Mouse (Mus musculus) hindbrain, postnatal 0 days (tissue): ENCODE measurements at regions not wholly inside any gene's neighbourhood (a gene's known extent, or its start where the extent isn't known, plus 50 kb on each side); places are given as distances from the start of the nearest gene placed in this dataset.

Experiments used
- ATAC-seq: fragments of 200-750 bp; cut with Nextera tagmentation; 2 replicates; pipeline ENCODE4 v1.8.0; 2017; ENCODE audit warnings: mild to moderate bottlenecking, moderate TSS enrichment, moderate library complexity
- DNase-seq: peaks from one replicate; pipeline ENCODE4 v3.0.0-alpha.2; 2015; ENCODE audit warnings: low spot score
- H3K27ac ChIP-seq: fragments of 300-500 bp; sonication (generic); 2 replicates; pipeline ENCODE4 v1.5.1; 2014; ENCODE audit warnings: mild to moderate bottlenecking
- H3K27me3 ChIP-seq: fragments of 300-500 bp; sonication (generic); 2 replicates; pipeline ENCODE4 v1.6.1; 2014; ENCODE audit warnings: low read length, mixed read lengths; ENCODE audit not compliant: insufficient read depth
- H3K36me3 ChIP-seq: fragments of 300-500 bp; sonication (generic); 2 replicates; pipeline ENCODE4 v1.6.1; 2014; ENCODE audit warnings: low read length, mixed read lengths; ENCODE audit not compliant: insufficient read depth
- H3K4me1 ChIP-seq: fragments of 300-500 bp; sonication (generic); 2 replicates; pipeline ENCODE4 v1.6.1; 2014; ENCODE audit warnings: antibody characterized with exemption, low read length, mixed read lengths; ENCODE audit not compliant: insufficient read depth
- H3K4me2 ChIP-seq: fragments of 300-500 bp; sonication (generic); 2 replicates; pipeline ENCODE4 v1.6.1; 2014; ENCODE audit warnings: low read depth, mild to moderate bottlenecking, low read length, moderate library complexity, mixed read lengths
- H3K4me3 ChIP-seq: fragments of 300-500 bp; sonication (generic); 2 replicates; pipeline ENCODE4 v1.5.1; 2014; ENCODE audit warnings: low read length
- H3K9ac ChIP-seq: fragments of 300-500 bp; sonication (generic); replicated peaks from 2 replicates; pipeline ENCODE4 v1.6.1; 2014; ENCODE audit warnings: mild to moderate bottlenecking, low read length, moderate library complexity, mixed read lengths
- H3K9me3 ChIP-seq: fragments of 300-500 bp; sonication (generic); 2 replicates; pipeline ENCODE4 v1.6.1; 2016; ENCODE audit warnings: low read length, mixed read lengths
- CTCF ChIP-seq: IDR thresholded peaks from 2 replicates; pipeline ENCODE4 v1.5.1; 2016; ENCODE audit warnings: antibody characterized with exemption, control low read depth, low read depth
- WGBS: fragments of 180-500 bp; shearing (Covaris S2); extraction: QIAGEN DNeasy Blood & Tissue Kit; methylation state at CpG from one replicate; pipeline ENCODE4 v1.1.7; 2014; 5-methylcytosine and 5-hydroxymethylcytosine counted together

DNA sequence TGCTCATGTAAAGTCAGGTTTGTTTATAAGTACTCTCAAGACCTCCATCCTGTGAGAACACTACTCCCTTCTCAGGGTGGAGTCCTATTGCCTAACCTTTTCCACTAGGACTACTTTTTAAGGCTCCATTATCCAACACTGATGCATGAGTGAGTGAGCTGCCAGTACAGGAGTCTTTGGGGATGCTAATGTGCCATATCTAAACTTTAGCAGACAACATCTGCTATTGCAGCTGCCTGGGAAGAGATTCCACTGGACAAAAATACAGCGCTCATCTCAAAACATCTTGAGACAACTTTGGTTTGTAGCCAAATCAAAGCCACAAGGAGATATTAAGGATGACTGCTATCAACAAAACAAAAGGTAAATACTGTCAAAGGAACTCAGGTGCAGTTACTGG lies 52.3 kb upstream of the Gm10985 start:
- Histone ChIP-seq H3K4me2 (no peak overlapping the region), H3K27me3 (no peaks in the 10 kb centered on the region), H3K9ac (no peak overlapping the region), H3K4me3 (no peak overlapping the region), H3K9me3 (no peaks in the 10 kb centered on the region), H3K36me3 (no peaks in the 10 kb centered on the region), H3K27ac (no peak overlapping the region), H3K4me1 (peaks cover 5% of the 10 kb centered on the region; the same call in 1 of the 2 replicates)
- 82% methylated on average over 1 of the region's 1 CpGs for WGBS
- DNase-seq (no peak), ATAC-seq (no peak)
- TF ChIP-seq CTCF = no peak

DNA sequence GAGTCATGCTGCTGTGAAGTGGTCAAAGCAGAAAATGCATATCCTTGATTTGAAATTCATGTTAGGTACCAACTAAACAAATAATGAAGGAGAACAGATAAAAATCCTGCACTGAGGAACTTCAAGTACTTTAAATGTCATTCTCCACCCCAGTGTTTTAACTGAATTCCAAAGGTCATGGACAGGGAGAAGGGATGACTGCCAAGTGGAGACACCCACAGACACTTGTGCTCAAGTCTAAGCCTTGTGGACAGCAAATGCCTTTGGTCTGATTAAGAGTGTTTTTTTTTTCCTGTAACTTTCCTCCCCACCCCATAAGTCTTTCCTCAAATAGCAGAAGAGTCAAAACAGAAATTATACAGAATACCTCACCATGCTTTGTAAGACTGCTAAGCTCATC lies 55.2 kb upstream of the Gm10985 start:
- no peak overlapping the region for H3K27ac ChIP-seq
- no peak for TF ChIP-seq CTCF
- peaks cover 5% of the 10 kb centered on the region; the same call in 1 of the 2 replicates for H3K4me1 ChIP-seq
- no peak for DNase-seq
- no peaks in the 10 kb centered on the region for H3K27me3 ChIP-seq
- H3K4me3 ChIP-seq = no peak overlapping the region
- H3K36me3 ChIP-seq = no peaks in the 10 kb centered on the region
- H3K4me2 ChIP-seq = no peak overlapping the region
- H3K9me3 ChIP-seq = no peaks in the 10 kb centered on the region
- H3K9ac ChIP-seq = no peak overlapping the region
- ATAC-seq = no peak

DNA sequence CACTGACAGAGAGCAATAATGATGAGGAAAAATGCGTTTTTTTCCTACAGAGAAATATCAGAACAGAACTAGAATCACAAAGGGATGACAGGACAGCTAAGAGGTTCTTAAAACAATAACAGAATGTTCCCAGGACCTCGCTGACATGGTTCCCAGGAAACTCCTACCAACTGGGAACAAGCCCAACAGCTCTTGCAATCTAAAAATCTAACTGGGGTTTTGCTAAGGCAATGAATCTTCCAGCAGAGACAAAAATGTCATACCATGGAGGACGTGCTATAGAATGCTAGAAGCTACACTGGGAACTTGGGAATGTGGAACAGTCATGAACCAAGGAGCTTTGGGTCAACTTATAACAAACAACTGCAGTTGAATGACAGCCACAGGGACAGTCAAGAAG lies 59.7 kb upstream of the Gm10985 start:
- TF ChIP-seq CTCF = no peak
- Histone ChIP-seq H3K9ac (no peak overlapping the region), H3K4me3 (no peak overlapping the region), H3K9me3 (no peaks in the 10 kb centered on the region), H3K27me3 (no peaks in the 10 kb centered on the region), H3K36me3 (no peaks in the 10 kb centered on the region), H3K4me1 (no peaks in the 10 kb centered on the region), H3K4me2 (no peak overlapping the region), H3K27ac (no peak overlapping the region)
- no peak for ATAC-seq
- WGBS = 65% methylated on average over 3 of the region's 3 CpGs
- no peak for DNase-seq

DNA sequence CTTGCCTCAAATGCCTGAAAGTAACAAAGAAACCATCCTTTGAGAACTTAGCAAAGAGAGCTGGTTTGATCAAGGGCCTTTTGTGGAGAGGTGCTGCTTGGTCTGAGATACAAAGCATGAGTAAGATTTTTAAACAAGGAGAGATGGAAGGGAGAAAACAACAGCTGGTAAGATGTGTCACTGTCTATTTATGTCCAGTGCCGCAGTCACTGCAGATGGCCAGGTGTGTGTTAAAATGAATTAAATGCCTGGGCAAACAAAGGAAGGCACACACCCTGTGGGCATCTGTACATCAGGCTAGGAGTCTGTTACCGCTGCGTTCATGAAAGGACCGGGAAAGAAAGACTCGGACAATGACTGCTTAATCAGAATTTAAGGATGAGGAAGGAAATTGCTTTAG lies 68.2 kb upstream of the Gm10985 start:
- no peak overlapping the region for H3K4me3 ChIP-seq
- no peaks in the 10 kb centered on the region for H3K4me1 ChIP-seq
- TF ChIP-seq CTCF = no peak
- H3K36me3 ChIP-seq = no peaks in the 10 kb centered on the region
- no peak overlapping the region for H3K9ac ChIP-seq
- no peak overlapping the region for H3K4me2 ChIP-seq
- no peak for ATAC-seq
- DNase-seq = no peak
- WGBS = 56% methylated on average over 5 of the region's 5 CpGs
- no peak overlapping the region for H3K27ac ChIP-seq
- no peaks in the 10 kb centered on the region for H3K9me3 ChIP-seq
- H3K27me3 ChIP-seq = no peaks in the 10 kb centered on the region

DNA sequence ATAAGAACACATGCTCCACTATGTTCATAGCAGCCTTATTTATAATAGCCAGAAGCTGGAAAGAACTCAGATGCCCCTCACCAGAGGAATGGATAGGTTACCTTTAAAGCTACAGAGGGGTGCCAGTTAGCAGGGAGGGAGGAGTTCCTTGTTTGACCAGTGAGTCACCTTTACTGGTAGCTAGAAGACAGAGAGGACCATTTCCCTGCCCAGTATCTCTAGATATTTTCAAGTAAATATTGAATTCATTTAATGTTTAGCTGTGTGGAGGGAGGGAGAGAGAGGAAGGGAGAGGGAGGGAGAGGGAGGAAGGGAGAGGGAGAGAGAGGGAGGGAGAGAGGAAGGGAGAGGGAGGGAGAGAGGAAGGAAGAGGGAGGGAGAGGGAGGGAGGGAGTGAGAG lies 77.3 kb upstream of the Gm10985 start:
- H3K9ac ChIP-seq = no peak overlapping the region
- no peak for ATAC-seq
- DNase-seq = no peak
- no peak overlapping the region for H3K27ac ChIP-seq
- no peak overlapping the region for H3K4me3 ChIP-seq
- H3K4me1 ChIP-seq = no peaks in the 10 kb centered on the region
- no peak overlapping the region for H3K4me2 ChIP-seq
- H3K36me3 ChIP-seq = no peaks in the 10 kb centered on the region
- no peak for TF ChIP-seq CTCF
- no peaks in the 10 kb centered on the region for H3K9me3 ChIP-seq
- no peaks in the 10 kb centered on the region for H3K27me3 ChIP-seq

DNA sequence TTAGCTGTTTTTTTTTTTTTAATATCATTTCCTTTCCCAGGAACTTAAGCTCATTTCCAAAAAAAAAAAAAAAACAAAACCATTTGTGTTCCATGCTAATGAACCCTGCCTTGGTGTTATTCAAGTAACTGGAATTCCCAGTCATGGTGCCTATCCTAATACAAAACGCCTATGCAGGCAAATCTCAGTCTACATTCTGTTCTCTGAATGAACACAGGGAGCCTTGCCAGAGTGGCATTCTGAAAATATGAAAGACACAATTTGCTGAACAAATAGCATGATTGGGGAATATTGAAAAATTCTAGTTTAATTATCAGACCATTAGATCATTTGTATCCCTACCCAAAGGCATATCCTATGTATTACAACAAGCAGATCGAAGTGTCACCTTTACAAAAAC lies 80.9 kb upstream of the Gm10985 start:
- no peak for ATAC-seq
- Histone ChIP-seq H3K4me3 (no peak overlapping the region), H3K9ac (no peak overlapping the region), H3K4me1 (no peaks in the 10 kb centered on the region), H3K9me3 (no peaks in the 10 kb centered on the region), H3K4me2 (no peak overlapping the region), H3K27ac (no peak overlapping the region), H3K27me3 (no peaks in the 10 kb centered on the region), H3K36me3 (no peaks in the 10 kb centered on the region)
- no peak for TF ChIP-seq CTCF
- DNase-seq = no peak
- 76% methylated on average over 2 of the region's 2 CpGs for WGBS

DNA sequence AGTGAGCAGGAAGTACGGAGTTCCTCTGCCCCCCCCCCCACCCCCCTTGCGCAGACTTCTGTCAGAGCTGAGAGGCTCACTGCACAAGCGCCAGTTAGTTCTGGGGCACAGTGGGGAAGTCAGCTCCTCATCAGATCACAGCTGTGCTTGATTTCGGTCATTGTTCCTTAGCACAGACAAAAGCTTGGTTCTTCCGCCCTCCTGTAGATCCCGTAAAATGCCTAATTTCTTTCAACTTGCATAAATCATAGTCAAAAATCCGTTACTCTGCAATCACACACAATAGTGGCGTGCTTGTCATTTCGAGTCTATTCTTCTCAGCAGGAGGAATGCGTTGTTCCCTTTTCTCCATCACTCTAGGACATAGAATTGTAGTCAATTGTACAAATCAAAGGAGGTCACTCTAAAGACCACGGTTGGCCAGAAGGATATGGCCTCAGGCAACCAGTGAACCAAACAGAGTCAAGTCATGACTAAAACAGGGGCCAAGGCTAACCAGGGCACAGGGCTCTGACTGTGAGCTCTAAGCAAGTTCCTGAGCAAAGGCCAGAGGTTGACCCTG lies 83.3 kb upstream of the Gm10985 start:
- Histone ChIP-seq H3K27ac (no peak overlapping the region), H3K27me3 (no peaks in the 10 kb centered on the region), H3K4me3 (no peak overlapping the region), H3K36me3 (no peaks in the 10 kb centered on the region), H3K9ac (no peak overlapping the region), H3K4me1 (no peaks in the 10 kb centered on the region), H3K9me3 (no peaks in the 10 kb centered on the region), H3K4me2 (peak overlapping the region; percentile 27; the same call in 1 of the 2 replicates)
- no peak for TF ChIP-seq CTCF
- ATAC-seq (peak; percentile 58; the same call in 1 of the 2 replicates), DNase-seq (peak; percentile 42)
- WGBS = 12% methylated on average over 11 of the region's 11 CpGs
